Mouse (Mus musculus) CD8-positive naive resting alpha-beta T cell, adult 57 days (primary cell): ENCODE results near the gene Cand2. TPM values are rescaled to one million over a fixed set of nuclear protein-coding genes. Genes with fewer than 3 reads are reported as not detected.

Experiments used
- total RNA-seq: library from RNA; stranded (reverse); gene quantifications from one replicate; pipeline ENCODE4 v1.2.4, GENCODE M21; 2023

Gene Cand2
- total RNA-seq: 5.6 TPM

DNA sequence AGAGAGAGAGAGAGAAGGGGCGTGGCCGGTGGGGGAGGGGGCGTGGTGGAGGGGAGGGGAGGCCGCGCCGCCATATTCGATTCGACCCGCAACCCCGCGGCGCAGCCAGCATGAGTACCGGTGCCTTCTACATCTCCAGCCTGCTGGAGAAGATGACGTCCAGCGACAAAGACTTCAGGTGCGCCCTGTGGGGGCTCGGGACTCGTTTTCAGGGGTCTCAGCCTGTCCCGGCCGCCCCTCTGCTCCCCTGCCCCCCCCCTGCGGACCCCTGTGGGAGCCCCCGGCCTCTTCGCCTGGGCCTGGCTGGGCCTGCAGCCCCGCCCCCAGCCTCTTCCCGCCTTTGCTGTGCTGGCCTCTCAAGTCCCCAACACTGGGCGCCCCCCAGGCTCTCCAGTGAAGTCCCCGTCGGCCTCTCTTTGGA lies at the start of gene Cand2:
Gene Cand2, plus strand, starts transcription at position 38 of the 421 bp plus-strand sequence.

DNA sequence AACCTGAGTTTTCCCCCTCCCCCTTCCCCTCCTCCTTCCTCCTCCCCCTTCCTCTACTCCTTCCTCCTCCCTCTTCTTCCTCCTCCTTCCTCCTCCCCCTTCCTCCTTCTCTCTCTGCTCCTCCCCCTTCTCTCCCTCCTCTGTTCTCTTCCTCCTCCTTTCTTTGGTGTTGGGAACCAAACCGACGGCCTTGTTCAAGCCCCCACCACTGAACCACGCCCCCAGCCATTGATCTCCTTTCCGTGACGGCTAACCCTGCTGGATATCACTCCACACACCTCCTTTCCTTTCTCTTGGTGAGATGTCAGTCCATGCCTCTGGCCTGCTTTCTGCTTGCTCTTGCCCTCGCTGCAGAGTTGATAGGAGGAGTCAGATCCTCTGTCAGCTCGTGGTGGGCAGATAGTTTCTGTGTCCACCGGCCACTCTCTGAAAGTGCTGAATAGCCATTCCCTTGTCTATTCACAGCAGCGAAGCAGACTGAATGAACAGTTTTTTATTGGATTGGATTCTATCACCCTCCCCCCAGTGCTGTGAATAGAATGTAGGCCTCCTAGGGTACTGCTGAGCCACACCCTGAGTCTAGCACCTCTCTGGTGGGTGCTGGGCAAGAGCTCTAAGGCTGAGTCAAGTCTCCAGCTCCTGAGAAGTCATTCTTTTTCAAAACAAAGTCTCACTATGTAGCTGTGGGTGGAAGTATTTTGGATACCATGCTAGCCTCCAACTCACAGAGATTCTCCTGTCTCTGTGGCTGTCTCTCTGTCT lies 12.2 kb upstream of the Cand2 start, which contains the start of gene Tmem40:
Gene Tmem40, minus strand, starts transcription at position 416 of the 762 bp plus-strand sequence.

DNA sequence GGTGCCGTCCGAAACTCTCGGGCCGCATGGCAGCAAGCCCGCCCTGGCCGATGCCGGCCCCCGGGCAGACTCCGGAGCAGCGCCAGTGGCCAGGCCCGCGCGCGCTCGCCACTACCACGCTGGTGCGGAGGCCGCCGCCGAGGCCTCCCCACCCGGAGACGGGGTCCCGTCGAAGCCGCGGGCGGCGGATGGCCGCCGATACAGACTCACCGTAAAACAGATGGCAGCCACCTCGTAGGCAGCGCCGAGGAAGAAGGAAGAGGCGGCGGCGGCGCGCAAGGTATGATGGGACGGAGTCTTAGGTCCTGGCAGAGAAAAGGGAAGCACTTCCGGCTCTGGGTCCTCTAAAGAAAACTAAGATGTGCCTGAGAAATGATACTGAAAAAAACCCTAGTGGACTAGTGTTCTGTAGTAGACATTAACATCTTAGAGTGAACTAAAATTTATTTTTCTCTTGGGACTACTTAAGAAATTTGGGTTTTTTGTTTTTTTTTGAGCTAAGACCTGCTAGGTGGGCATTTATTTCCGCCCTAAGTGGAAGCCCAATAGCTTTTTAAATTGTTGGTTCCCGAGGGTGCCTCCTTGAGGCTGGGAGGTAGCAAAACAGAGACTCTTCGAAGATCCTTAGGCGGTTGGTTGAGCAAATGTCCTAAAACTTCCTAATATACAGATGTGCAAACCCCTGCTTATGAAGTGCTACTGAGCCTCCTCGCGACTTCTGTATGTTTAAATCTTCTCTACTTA lies 34.3 kb downstream of the Cand2 start, which contains the start of gene Rpl32:
Gene Rpl32, minus strand, starts transcription at position 260 of the 744 bp plus-strand sequence.

DNA sequence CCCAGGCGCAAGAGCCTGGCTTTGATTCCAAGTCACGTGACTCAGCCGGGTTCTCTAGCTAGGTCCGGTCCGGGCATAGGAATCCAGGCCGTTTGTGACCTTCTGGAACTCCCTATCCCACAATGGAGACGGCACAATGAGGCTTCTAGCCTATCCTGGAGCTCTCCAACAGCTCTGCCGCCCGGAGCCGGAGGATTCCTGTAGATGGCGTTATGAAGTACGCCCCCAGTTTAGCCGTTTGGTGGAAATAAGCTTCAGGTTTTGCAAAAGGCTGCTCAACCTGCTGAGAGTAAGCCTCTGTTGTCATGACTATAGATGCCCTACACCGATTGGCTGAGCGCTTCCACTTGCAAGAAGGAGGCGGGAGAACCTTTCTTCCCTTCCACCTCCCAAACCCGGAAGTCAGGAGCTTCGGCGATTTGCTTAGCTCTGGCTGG lies 63.8 kb downstream of the Cand2 start, which contains the start of gene Efcab12:
Gene Efcab12, minus strand, starts transcription at position 252 of the 437 bp plus-strand sequence.

DNA sequence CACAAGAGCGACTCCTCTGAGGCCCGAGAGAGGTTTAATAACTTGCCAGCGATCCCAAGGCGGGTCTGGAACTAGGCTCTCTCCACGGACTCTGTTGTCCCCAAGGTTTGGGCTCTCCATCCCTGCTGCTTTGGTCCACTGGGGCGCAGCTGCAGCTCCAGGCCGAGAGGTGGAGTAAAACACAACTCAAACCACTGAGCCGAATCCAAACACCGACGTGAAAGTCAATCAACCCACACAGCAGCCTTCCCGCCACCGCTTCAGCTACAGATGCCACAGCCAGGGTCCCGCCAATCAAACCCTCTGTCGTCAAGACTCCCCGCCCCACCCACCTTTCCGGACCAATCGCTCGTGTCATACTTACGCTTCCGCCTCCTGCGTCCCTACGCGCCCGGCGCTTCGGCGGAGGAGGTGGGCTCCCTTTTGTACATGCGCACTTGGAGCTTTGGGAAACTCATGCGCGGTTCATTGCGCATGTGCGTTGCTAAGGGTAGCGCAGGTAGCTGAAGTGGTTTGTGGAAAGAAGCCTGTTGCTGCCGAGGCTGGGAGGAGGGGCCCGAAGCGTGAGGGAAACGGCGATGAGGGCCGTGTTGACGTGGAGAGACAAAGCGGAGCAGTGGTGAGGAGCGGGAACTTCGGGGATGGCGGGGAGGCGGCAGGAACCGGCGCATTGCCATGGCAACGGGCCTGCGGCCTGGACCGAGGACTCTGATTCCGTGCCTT lies 78.9 kb downstream of the Cand2 start, which contains the start of the genes Mbd4 and Ift122:
Gene Mbd4, minus strand, starts transcription at position 281 of the 723 bp plus-strand sequence.
Gene Ift122, plus strand, starts transcription at position 380 of the 723 bp plus-strand sequence.

Other genes starting within 250 kb of the Cand2 start
- gene Tsen2, start 229.9 kb upstream of the Cand2 start, total RNA-seq: 10.0 TPM
- not detected for gene Mkrn2os, start 182.0 kb upstream of the Cand2 start, total RNA-seq
- gene Mkrn2, start 172.6 kb upstream of the Cand2 start, total RNA-seq: 37.3 TPM
- 149 TPM for gene Raf1, start 97.9 kb upstream of the Cand2 start, total RNA-seq
- not detected for gene Tmem40, start 12.1 kb upstream of the Cand2 start, total RNA-seq
- 3,642 TPM for gene Rpl32, start 34.2 kb downstream of the Cand2 start, total RNA-seq
- 0.52 TPM for gene Efcab12, start 63.9 kb downstream of the Cand2 start, total RNA-seq
- 8.5 TPM for gene Mbd4, start 78.8 kb downstream of the Cand2 start, total RNA-seq
- 2.8 TPM for gene Ift122, start 78.9 kb downstream of the Cand2 start, total RNA-seq
- not detected for gene Rho, start 157.2 kb downstream of the Cand2 start, total RNA-seq
- not detected for gene H1foo, start 170.4 kb downstream of the Cand2 start, total RNA-seq
- 13.2 TPM for gene Plxnd1, start 220.5 kb downstream of the Cand2 start, total RNA-seq